Mouse (Mus musculus) Patski (cell line): ENCODE measurements at regions not wholly inside any gene's neighbourhood (a gene's known extent, or its start where the extent isn't known, plus 50 kb on each side); places are given as distances from the start of the nearest gene placed in this dataset.

Experiments used
- ATAC-seq: fragments of 100-300 bp; one replicate; pipeline ENCODE4 v1.8.0; 2021
- CTCF ChIA-PET: fragments of 350-600 bp; sonication (Branson Sonifier 250); formaldehyde crosslinking; loops from one replicate; lab custom pipeline; 2022; ENCODE audit warnings: inconsistent platforms; lab: Charles Lee
- POLR2A ChIA-PET: fragments of 350-600 bp; sonication (Branson Sonifier 250); formaldehyde crosslinking; loops from one replicate; lab custom pipeline; 2022; ENCODE audit warnings: antibody characterized with exemption, inconsistent platforms; lab: Charles Lee
- DNase-seq: peaks from one replicate; pipeline ENCODE4 v3.0.0-alpha.2; 2011; ENCODE audit warnings: low read depth, low spot score
- H3K27me3 ChIP-seq: fragments of 371-371 bp; one replicate; pipeline ENCODE4 v1.5.1; 2021
- CTCF ChIP-seq: fragments of 100-300 bp; IDR thresholded peaks from one replicate; pipeline ENCODE4 v1.5.1; 2021
- in situ Hi-C: fragments of 300-500 bp; cut with MboI; formaldehyde crosslinking; loops from 3 replicates; pipeline ENCODE4 v1.11.1; 2018; ENCODE audit warnings: low pct_unique_long_range_greater_than_20kb, mixed read lengths

- ChIA-PET POLR2A (no interaction called here), CTCF (no interaction called here)
- no peak for TF ChIP-seq CTCF
- DNase-seq = no peak
- no peak for ATAC-seq
- in situ Hi-C loops = no loop called here
- H3K27me3 ChIP-seq = no peaks in the 10 kb centered on the region
These were observed 75.8 kb downstream of the Rnd3 start for GRCm38 (mm10) chr2:51073040-51073594.

GRCm38 (mm10) chr2:51072346-51072885 is 76.5 kb downstream of the Rnd3 start:
- ChIA-PET POLR2A (no interaction called here), CTCF (no interaction called here)
- H3K27me3 ChIP-seq = no peaks in the 10 kb centered on the region
- no peak for TF ChIP-seq CTCF
- DNase-seq = no peak
- in situ Hi-C loops = no loop called here
- ATAC-seq = no peak

GRCm38 (mm10) chr2:51070902-51071301 is 78.0 kb downstream of the Rnd3 start:
- CTCF ChIA-PET = no interaction called here
- ATAC-seq (no peak), DNase-seq (no peak)
- TF ChIP-seq CTCF = no peak
- POLR2A ChIA-PET = no interaction called here
- in situ Hi-C loops = no loop called here
- no peaks in the 10 kb centered on the region for H3K27me3 ChIP-seq

GRCm38 (mm10) chr2:51066423-51066831 is 82.5 kb downstream of the Rnd3 start:
- no peak for DNase-seq
- POLR2A ChIA-PET = no interaction called here
- no peak for ATAC-seq
- no peak for TF ChIP-seq CTCF
- in situ Hi-C loops = no loop called here
- CTCF ChIA-PET = no interaction called here
- H3K27me3 ChIP-seq = no peaks in the 10 kb centered on the region

GRCm38 (mm10) chr2:51065821-51066220 is 83.1 kb downstream of the Rnd3 start:
- CTCF ChIA-PET = no interaction called here
- in situ Hi-C loops = no loop called here
- POLR2A ChIA-PET = no interaction called here
- ATAC-seq (no peak), DNase-seq (no peak)
- no peaks in the 10 kb centered on the region for H3K27me3 ChIP-seq
- TF ChIP-seq CTCF = no peak

GRCm38 (mm10) chr2:51064821-51065220 is 84.1 kb downstream of the Rnd3 start:
- DNase-seq (no peak), ATAC-seq (no peak)
- in situ Hi-C loops = no loop called here
- H3K27me3 ChIP-seq = no peaks in the 10 kb centered on the region
- ChIA-PET POLR2A (interaction anchor here (0.7 kb wide), 1 partner anchor 11 kb away, joined by 3 read pairs; no protein-coding TSS in a partner anchor), CTCF (no interaction called here)
- TF ChIP-seq CTCF = no peak

GRCm38 (mm10) chr2:51062049-51062448 is 86.9 kb downstream of the Rnd3 start:
- DNase-seq (no peak), ATAC-seq (no peak)
- in situ Hi-C loops = no loop called here
- H3K27me3 ChIP-seq = no peaks in the 10 kb centered on the region
- ChIA-PET CTCF (no interaction called here), POLR2A (no interaction called here)
- TF ChIP-seq CTCF = no peak

- ChIA-PET CTCF (no interaction called here), POLR2A (no interaction called here)
- no peak for TF ChIP-seq CTCF
- DNase-seq (no peak), ATAC-seq (no peak)
- H3K27me3 ChIP-seq = no peaks in the 10 kb centered on the region
- in situ Hi-C loops = no loop called here
These were observed 90.8 kb downstream of the Rnd3 start for GRCm38 (mm10) chr2:51058158-51058557.

GRCm38 (mm10) chr2:51056141-51056731 is 92.7 kb downstream of the Rnd3 start:
- no peak for TF ChIP-seq CTCF
- ChIA-PET POLR2A (no interaction called here), CTCF (no interaction called here)
- DNase-seq (peak; percentile 39), ATAC-seq (peak; percentile 39)
- H3K27me3 ChIP-seq = no peaks in the 10 kb centered on the region
- in situ Hi-C loops = no loop called here

- H3K27me3 ChIP-seq = no peaks in the 10 kb centered on the region
- no peak for DNase-seq
- POLR2A ChIA-PET = no interaction called here
- CTCF ChIA-PET = no interaction called here
- in situ Hi-C loops = no loop called here
- TF ChIP-seq CTCF = no peak
- ATAC-seq = no peak
These were observed 93.6 kb downstream of the Rnd3 start for GRCm38 (mm10) chr2:51055339-51055738.

- no peak for TF ChIP-seq CTCF
- no peaks in the 10 kb centered on the region for H3K27me3 ChIP-seq
- CTCF ChIA-PET = no interaction called here
- POLR2A ChIA-PET = no interaction called here
- DNase-seq (no peak), ATAC-seq (no peak)
- in situ Hi-C loops = no loop called here
These were observed 99.1 kb downstream of the Rnd3 start for GRCm38 (mm10) chr2:51049834-51050170.
